Mouse (Mus musculus): ENCODE data around the gene Tmem176a.
"Not testable (repeated sequence)": the region's sequence is repeated elsewhere in the genome, so short reads cannot be mapped to it uniquely, and the experiment has no call there.

Gene Tmem176a

DNA sequence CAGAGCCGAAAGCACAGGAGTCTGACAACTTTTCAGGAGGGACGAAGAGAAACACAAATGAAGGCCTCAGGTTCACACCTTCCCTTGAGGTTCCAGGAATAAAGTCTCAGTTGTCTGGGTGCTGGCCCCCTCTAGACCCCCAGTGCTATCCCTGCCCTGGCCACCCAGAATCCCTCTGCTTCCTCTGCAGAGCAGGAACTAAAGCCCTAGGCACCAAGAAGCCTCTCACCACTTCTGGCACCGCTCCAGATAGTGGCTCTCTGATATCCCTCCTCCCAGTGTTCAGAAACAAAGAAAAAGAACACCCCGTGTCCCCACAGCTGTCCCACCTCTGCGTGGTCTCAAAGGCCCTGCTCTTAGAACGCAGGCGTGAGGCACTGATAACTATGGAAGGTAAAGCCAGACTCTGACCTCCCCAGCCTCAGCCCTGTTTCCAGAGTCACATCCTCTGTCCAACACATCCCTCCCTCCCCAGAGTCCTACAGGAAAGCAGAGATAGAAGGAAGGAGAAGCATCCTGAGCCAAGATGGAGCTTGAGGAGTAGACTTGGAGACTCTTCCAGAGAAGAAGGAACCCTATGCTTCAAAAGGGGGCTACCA lies at the start of gene Tmem176a:
Tmem176a (plus strand) TSS at position 549 of the 599 bp plus-strand sequence.
- peak; percentile 75 to 89 for DNase-seq (ENCODE audit: inconsistent age in 2 of 2, low spot score in 1 of 2)

DNA sequence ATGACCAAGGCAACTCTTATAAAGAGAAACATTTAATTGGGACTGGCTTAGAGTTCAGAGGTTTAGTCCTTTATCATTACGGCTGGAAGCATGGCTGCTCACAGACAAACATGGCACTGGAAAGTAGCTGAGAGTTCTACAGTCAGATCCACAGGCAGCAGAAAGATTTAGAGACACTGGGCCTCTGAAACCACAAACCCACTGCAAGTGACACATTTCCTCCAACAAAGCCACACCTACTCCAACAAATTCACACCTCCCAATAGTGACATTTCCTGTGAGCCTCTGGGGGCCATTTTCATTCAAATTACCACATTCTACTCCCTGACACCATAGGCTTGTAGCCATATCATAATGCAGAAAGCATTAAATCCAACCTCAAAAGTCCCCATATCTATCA lies 38.8 kb upstream of the Tmem176a start:
- no peak for DNase-seq (ENCODE audit: inconsistent age in 2 of 2, low spot score in 1 of 2)

DNA sequence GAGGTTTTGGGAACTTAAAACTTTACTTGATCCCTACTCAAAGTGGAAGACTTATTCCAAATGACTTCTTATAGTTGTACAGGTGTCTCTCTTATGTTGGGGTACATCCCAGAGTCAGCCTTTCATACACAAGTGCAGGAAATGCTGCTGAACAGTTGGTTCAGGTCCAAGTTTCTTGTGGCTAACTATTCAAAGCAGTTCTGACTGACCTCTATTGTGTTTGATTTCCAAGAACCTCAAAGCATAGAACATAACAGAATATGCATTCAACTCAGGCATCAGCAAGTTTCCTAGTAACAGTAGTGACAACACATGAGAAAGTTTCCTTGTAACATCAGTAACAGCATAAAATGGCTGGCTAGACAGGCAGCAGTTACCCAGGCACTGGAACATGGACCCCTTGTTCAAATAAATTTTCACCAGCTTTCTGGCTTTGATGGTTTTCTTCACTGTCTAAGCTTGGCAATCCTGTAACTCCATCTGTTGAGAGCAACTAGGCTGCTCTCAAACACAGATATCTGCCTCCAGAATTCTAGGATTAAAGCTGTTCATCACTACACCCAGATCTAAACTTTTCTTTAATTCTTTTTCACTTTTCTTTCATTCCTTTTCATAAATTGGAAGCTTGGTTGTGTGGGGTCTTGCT lies 37.2 kb upstream of the Tmem176a start:
- no peak for DNase-seq (ENCODE audit: inconsistent age in 2 of 2, low spot score in 1 of 2)

DNA sequence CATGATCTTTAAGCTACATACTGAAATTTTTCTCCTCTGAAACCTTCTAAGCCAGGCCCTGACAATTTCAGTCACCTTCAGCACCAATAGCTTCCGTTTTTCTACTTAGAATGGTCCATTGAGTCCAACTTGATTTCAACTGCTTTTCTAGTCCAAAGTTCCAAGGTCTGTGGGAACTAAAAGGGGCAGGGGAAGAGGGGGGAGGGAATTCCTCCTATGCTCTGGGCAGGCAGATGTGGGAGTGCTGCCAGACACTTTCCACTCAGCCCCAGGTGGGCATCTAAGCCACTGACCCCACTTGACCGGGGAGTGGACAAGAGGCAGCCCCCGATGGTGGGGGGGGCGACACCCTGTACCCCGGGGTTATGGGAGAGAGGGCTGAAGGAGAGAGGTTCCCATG lies 36.4 kb upstream of the Tmem176a start:
- no peak for DNase-seq (ENCODE audit: inconsistent age in 2 of 2, low spot score in 1 of 2)

DNA sequence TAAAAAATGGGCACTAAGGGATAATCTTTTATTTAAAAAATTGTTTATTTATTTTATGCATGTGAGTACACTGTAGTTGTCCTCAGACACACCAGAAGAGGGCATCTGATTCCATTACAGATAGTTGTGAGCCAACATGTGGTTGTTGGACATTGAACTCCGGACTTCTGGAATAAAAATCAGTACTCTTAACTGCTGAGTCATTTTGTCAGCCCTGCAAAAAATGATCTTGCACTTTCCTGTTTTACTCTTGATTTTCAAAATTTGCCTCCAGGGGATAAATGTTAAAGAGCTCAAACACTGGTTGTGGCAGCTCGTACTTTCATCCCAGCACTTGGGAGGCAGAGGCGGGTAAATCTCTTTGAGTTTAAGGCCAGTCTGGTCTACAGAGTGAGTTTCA lies 34.0 kb upstream of the Tmem176a start:
- no peak for DNase-seq (ENCODE audit: inconsistent age in 2 of 2, low spot score in 1 of 2)

DNA sequence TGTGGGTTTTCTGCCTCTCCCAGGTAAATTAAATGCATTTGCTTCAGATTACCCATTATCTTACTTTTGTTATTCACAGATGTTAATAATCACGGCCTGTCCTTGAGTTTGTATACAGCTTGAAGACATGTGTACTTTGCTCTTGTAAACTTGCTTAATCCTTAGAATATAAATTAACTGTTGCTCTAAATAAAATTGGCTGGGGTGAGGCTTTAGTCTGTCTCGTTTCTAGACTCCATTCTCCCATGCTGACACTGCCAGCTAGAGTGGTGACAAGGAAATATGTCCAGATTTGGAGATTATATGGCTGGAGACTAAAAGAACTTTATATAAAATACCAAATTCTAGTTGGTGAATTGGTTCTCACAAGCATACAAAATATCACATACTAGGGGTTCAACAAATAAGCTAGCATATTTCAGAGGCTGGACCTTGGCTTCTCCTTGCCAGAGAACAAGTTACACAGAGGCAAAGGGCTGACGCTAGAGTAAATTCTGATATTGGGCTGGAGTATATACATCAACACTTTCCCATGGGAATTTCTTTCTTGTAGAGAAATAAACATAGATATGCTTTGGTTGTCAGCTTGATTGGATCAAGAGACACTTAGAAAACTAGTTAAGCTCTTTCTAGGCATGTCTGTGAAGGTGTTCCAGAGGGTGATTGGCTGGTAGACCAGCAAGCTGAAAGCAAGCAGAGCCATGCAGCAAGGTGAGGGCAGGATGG lies 31.1 kb upstream of the Tmem176a start:
- DNase-seq (ENCODE audit: inconsistent age in 2 of 2, low spot score in 1 of 2) = no peak

DNA sequence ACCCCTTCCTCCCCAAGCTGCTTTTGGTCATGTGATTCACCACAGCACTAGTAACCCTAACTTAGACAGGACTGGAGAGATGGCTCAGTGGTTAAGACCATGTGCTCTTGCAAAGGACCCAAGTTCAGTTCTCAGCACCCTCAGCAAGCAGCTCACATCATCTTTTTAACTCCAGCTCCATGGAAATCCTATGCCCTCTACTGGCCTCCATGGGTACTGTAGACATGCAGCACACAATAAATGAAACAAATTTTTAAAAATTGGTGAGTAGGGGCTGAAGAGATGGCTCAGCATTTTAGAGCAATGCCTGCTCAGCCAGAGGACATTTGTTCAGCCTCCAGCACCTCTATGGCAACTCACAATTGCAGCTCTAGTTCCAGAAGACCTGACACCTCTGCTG lies 25.7 kb upstream of the Tmem176a start:
- DNase-seq (ENCODE audit: inconsistent age in 2 of 2, low spot score in 1 of 2) = no peak

DNA sequence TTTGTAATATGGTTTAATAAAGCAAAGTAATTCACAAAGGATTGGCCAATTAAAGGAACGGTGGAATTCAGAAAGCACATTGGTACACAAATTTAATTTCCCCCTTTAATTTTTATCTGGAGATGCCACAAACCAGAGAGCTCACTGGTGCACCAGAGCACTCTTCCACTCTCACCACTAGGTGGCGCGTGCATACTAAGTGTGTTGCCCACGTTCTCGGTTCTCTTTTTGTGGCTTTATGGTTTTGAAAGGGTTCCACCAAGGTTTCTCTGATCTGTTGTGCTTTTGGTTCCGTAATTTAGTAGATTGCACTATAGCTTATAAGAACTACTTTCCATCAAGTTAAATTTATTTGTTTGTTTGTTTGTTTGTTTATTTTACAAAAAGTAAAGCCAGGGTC lies 22.9 kb upstream of the Tmem176a start:
- peak; percentile 71 to 90 for DNase-seq (ENCODE audit: inconsistent age in 2 of 2, low spot score in 1 of 2)

DNA sequence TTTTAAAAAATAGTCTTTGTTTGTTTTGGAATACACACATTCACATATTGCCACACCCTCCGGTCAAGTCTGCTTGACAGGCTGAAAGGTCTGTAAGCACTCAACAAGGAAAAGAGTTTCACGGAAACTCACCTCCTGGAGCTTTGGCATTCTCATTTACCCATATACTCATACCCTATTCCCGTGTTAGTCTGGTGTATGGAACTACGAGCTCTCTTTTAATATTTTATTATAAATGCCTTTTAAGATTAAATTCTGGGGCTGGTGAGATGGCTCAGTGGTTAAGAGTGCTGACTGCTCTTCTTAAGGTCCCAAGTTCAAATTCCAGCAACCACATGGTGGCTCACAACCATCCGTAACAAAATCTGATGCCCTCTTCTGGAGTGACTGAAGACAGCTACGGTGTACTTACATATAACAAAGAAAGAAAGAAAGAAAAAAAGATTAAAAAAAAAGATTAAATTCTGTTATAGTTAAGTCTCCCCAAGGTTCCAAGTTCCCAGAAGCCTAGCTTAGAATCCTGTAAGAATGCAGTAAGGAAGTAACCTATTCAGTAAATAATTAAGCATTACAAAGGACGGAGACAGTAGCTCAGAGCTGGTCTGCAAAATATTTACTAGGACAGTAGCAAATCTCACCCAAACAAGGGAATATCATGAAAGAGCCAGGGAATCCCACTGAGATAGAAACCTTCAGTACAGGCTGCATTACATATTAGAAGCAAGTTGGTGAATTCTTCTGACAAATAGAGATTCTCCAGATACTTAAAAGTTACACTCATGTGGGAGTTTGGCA lies 18.5 kb upstream of the Tmem176a start:
- not testable (repeated sequence) for DNase-seq (ENCODE audit: inconsistent age in 2 of 2, low spot score in 1 of 2)

DNA sequence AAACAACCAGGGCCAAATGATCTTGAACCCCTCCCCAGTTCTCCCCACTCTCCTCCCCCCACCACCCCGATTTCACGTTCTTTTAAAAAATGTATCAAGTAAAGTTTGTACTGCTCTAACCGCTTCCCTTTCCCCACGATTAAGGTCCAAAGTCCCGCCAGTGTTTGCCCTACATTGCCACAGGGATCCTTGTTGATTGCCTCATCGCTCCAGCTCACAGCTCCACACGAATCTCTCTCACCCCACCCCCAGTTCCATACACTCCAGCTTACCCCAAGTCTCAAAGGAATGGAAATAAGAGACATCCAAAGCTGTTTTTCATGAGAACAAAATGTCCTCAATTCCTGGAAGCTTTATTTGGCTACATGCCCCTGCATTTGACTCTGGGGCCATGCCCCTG lies 15.7 kb upstream of the Tmem176a start:
- DNase-seq (ENCODE audit: inconsistent age in 2 of 2, low spot score in 1 of 2) = peak in 1 of 2 experiments; percentile 41

DNA sequence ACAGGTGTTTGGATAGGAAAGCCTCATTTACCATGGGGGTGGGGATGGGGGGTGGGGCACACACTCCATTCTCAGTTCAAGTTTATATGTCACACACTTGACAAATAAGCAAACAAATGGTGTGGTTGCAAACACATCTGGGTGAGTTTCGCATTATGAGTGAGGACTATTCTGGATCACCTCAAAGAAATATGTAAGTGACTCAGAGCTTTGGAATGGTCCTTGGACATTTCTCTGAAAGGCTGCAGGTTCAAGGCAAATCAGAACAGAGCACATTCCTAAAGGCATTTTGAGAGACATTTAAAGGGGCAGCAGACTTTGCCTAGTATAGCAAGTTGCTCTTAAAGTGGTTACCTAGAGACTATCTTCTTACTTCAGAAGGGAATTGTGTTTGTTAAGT lies 11.7 kb upstream of the Tmem176a start:
- peak in 1 of 2 experiments; percentile 86 for DNase-seq (ENCODE audit: inconsistent age in 2 of 2, low spot score in 1 of 2)

DNA sequence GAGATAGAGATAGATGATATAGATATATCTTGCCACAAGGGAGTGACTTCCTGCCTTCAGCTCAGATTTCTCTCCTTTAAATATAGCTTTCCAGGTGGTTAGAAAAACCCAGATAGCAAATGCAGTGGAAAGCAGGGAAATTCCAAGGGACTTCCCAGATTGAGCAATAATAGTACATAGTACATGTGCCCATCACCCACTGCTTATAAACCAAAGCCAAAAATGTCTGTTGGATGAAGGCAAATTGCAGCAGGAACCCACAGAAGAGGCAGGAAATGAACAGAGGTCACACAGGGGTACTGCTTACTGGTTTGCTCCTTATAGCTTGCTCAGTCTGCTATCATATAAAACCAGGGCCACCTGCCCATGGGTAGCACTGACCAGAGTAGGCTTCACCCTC lies 11.1 kb upstream of the Tmem176a start:
- DNase-seq (ENCODE audit: inconsistent age in 2 of 2, low spot score in 1 of 2) = peak in 1 of 2 experiments; percentile 68

DNA sequence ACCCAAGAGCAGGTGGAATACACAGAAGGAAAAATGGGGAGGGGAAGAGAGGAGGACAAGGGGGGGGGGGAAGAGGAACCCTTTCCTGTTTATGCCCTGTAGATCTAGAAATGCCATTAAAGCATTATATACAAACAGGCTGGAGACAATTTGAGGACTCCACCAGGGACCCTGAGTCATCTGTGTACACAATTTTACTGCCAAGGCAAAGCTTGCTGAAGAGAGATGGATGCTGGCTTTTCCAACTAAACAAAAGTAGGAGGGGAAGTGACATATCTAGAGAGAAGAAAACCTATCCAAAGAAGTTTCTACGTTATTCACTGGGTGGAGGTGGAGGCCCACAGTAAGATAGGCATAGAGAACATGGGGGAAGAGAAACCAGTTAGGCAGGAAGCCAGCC lies 10.5 kb upstream of the Tmem176a start:
- DNase-seq (ENCODE audit: inconsistent age in 2 of 2, low spot score in 1 of 2) = peak in 1 of 2 experiments; percentile 68

DNA sequence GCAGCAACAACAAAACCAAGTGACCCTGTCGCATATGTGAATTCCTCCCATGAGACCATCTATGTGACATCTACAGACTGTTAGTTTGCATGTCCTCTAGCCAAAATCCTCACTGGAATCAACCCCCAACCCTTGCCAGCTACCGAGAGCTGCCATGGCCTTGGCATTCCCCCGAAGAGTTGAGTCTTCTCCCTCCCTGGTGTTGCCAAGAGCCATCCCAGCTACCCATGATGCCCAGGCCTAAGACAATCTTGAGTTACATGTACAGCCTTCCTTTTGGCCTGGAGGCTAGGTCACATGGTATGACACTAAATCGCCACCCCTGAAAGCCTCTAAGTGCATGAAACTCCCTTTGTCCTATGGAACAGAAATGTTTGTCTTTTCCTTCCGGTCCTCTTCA lies 9.6 kb upstream of the Tmem176a start:
- peak in 1 of 2 experiments; percentile 74 for DNase-seq (ENCODE audit: inconsistent age in 2 of 2, low spot score in 1 of 2)

DNA sequence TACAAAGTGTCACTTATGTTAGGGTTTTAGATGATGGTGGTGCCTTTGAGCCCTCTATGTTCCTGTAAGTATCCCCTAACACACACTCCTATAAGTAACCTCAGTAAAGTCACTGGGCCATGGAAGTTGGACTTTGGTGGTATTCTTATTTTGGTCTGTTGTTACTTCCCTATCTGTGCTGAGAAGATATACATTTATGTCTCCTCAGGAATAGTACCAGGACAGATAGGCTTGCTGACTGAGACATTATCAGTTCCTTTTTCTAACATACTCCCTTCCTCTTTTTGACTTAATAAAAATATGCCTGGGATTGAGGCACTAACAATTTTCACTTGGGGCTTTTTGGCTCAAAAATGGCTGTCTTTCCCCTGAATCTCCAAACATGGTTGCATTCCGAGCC lies 8.3 kb upstream of the Tmem176a start:
- DNase-seq (ENCODE audit: inconsistent age in 2 of 2, low spot score in 1 of 2) = peak in 1 of 2 experiments; percentile 38

DNA sequence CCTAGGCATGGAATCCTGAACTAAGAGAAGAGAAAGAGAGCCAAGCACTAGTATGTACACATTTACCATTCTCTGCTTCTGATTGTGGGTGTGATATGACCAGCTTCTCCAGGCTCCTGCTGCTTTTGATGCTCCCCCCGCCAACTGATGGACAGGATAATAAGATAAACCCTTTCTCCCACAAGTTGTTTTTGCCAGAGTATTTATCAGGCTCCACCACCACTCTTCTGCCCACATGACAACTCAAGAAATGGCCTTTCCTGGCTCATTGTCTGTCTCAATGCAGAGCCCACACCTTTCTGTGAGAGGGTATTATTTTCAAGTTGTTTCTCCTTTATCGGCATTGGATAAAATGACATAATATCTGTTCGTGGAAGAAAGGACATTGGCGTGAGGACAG lies 7.2 kb upstream of the Tmem176a start:
- DNase-seq (ENCODE audit: inconsistent age in 2 of 2, low spot score in 1 of 2) = no peak

DNA sequence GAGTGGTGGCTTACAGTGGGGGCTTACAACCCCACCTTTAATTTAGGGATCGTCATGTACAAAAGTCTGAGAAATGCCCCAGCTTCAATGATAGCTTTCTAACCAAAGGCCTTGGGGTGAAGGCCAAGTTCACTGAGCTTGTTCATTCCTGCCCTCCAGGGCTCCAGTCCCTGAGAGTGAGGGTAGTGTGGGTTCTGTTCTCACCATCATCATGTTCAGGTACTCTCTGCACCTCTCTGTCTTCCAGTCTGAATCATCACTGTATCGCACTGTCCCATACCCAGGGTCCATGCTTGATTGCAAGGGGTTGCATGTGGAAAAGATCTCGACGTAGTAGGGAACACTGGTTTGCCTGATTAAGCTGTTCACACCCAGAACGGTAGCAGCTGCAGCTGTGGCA lies 5.5 kb upstream of the Tmem176a start:
- DNase-seq (ENCODE audit: inconsistent age in 2 of 2, low spot score in 1 of 2) = peak in 1 of 2 experiments; percentile 67

DNA sequence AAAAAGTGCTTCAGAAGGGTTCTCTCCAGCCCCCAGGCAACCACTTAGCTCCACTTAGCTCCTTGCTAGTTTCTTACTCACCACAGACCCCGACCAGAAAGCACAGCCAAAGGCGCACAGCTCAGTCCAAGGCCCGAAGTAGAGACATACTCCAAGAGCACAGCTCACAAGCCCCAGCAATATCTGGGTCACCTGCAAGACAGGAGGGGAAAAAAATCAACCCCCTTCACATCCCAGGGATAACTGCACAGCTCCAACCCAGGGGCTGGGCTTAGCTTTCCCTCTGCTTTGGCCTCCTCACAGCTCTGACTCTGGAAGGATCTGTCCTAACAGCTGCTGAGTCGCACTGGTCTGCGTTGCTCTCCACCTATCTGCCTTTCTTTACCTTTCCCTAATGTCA lies 4.6 kb upstream of the Tmem176a start:
- peak in 1 of 2 experiments; percentile 39 for DNase-seq (ENCODE audit: inconsistent age in 2 of 2, low spot score in 1 of 2)

DNA sequence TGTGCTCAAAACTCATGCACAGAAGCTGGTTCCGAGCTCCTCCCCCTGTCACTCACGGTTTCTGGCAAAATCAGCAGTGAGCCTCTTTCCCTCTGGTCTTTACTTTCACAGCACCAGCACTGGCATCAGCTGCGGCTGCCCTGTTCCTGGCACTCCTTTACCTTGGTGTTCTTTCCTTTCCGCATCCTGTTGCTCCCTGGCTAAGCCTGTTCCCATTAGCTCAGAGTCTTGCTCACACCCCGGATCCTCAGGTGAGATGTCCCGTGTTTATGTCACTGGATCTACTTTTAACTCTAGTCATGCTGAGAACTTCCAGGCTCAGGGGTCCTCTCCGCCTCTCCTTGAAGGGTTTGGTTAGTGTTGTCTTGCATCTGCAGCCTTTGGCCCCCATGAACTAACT lies 3.2 kb upstream of the Tmem176a start:
- DNase-seq (ENCODE audit: inconsistent age in 2 of 2, low spot score in 1 of 2) = peak; percentile 15 to 44

DNA sequence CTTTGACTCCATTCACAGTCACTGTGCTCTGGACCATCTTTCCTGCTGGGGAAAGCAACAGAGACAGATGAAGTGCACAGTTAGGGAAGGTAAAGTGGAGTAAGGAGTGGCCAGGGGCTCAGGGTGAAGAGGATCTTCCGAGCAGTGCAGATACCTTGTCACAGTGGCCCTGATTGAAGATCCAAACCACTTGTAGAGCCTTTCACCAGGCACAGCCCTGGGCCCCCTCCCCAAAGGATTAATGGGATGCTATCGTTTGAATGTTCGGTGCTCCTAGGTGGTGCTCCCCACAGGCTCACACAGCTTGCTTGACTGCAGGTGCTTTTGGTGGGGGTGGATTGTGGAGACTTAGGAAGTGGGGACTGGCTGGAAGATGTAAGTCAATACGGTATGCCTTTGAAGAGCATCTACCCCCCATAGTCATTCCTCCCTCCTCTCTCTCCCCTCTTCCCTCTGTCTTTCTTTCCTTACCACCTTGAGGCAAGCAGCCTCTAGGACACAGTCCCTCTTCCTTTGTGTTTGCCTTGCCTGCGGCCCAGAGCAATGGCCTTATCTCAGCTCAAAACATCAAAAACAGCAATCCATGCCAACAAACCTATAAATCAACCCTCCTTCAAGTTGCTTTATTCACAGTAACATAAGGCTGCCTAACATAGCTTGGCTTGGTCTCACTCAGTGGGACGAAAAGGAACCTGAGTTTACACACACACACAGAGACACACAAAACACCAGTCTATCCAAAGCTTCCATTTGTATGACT lies 2.2 kb upstream of the Tmem176a start:
- DNase-seq (ENCODE audit: inconsistent age in 2 of 2, low spot score in 1 of 2) = peak; percentile 44 to 86
